Mouse (Mus musculus): ENCODE measurements around the gene Gm42715. TPM values are rescaled to one million over a fixed set of nuclear protein-coding genes. Genes with fewer than 3 reads are reported as not detected.

Gm42715 gene
- polyA plus RNA-seq, 2 experiments = 15.0 to 19.6 TPM

- 91% methylated on average over 3 of the region's 3 CpGs for WGBS
- DNase-seq (ENCODE audit: low spot score) = no peak
Measured at GRCm38 (mm10) chr7:127541671-127542070, 22.3 kb downstream of the Gm42715 start.

GRCm38 (mm10) chr7:127549116-127549835, 29.9 kb downstream of the Gm42715 start:
- peaks cover 89% of the 10 kb centered on the region for H3K36me3 ChIP-seq (ENCODE audit: control insufficient read depth, insufficient read depth, low read length)
- 89% methylated on average over 15 of the region's 15 CpGs for WGBS

More at GRCm38 (mm10) chr7:127541671-127542070, 22.3 kb downstream of the Gm42715 start:
- TF ChIP-seq POLR2A (IDR thresholded peaks at IDR 0.05; ENCODE audit: borderline replicate concordance, extremely low read depth, insufficient read depth, insufficient read length) = no peak
- no peak overlapping the region for H3K4me3 ChIP-seq (replicated peaks; ENCODE audit: low read length)
- H3K4me1 ChIP-seq (ENCODE audit: control insufficient read depth, insufficient read depth, low read length) = no peaks in the 10 kb centered on the region
- no peaks in the 10 kb centered on the region for H3K27me3 ChIP-seq (ENCODE audit: control insufficient read depth, insufficient read depth, low read length)
- H3K36me3 ChIP-seq (ENCODE audit: control insufficient read depth, insufficient read depth, low read length) = peaks cover 94% of the 10 kb centered on the region
- H3K27ac ChIP-seq (replicated peaks; ENCODE audit: low read depth, low read length) = no peak overlapping the region
- H3K9ac ChIP-seq (ENCODE audit: low read depth, low read length, severe bottlenecking) = no peak overlapping the region
- H3K9me3 ChIP-seq (ENCODE audit: control insufficient read depth, low read length) = no peaks in the 10 kb centered on the region
- H3K4me2 ChIP-seq (replicated peaks; ENCODE audit: low read depth, low read length, severe bottlenecking) = no peak overlapping the region
- ATAC-seq (ENCODE audit: low FRiP score, low read depth) = no peak

GRCm38 (mm10) chr7:127551558-127551957, 32.2 kb downstream of the Gm42715 start:
- ATAC-seq (ENCODE audit: low FRiP score, low read depth) (no peak), DNase-seq (ENCODE audit: low spot score) (no peak)
- H3K4me1 ChIP-seq (ENCODE audit: control insufficient read depth, insufficient read depth, low read length) = no peaks in the 10 kb centered on the region
- no peak overlapping the region for H3K4me3 ChIP-seq (replicated peaks; ENCODE audit: low read length)
- H3K9ac ChIP-seq (ENCODE audit: low read depth, low read length, severe bottlenecking) = no peak overlapping the region
- peaks cover 91% of the 10 kb centered on the region for H3K36me3 ChIP-seq (ENCODE audit: control insufficient read depth, insufficient read depth, low read length)
- no peaks in the 10 kb centered on the region for H3K27me3 ChIP-seq (ENCODE audit: control insufficient read depth, insufficient read depth, low read length)
- no peak overlapping the region for H3K27ac ChIP-seq (replicated peaks; ENCODE audit: low read depth, low read length)
- WGBS = 95% methylated on average over 8 of the region's 8 CpGs
- H3K9me3 ChIP-seq (ENCODE audit: control insufficient read depth, low read length) = no peaks in the 10 kb centered on the region
- TF ChIP-seq POLR2A (IDR thresholded peaks at IDR 0.05; ENCODE audit: borderline replicate concordance, extremely low read depth, insufficient read depth, insufficient read length) = no peak
- no peak overlapping the region for H3K4me2 ChIP-seq (replicated peaks; ENCODE audit: low read depth, low read length, severe bottlenecking)

More at GRCm38 (mm10) chr7:127549116-127549835, 29.9 kb downstream of the Gm42715 start:
- no peaks in the 10 kb centered on the region for H3K4me1 ChIP-seq (ENCODE audit: control insufficient read depth, insufficient read depth, low read length)
- no peaks in the 10 kb centered on the region for H3K9me3 ChIP-seq (ENCODE audit: control insufficient read depth, low read length)
- H3K4me3 ChIP-seq (replicated peaks; ENCODE audit: low read length) = no peak overlapping the region
- TF ChIP-seq POLR2A (IDR thresholded peaks at IDR 0.05; ENCODE audit: borderline replicate concordance, extremely low read depth, insufficient read depth, insufficient read length) = no peak
- no peak overlapping the region for H3K27ac ChIP-seq (replicated peaks; ENCODE audit: low read depth, low read length)
- no peak overlapping the region for H3K9ac ChIP-seq (ENCODE audit: low read depth, low read length, severe bottlenecking)
- ATAC-seq (ENCODE audit: low FRiP score, low read depth) (no peak), DNase-seq (ENCODE audit: low spot score) (no peak)
- H3K4me2 ChIP-seq (replicated peaks; ENCODE audit: low read depth, low read length, severe bottlenecking) = no peak overlapping the region
- no peaks in the 10 kb centered on the region for H3K27me3 ChIP-seq (ENCODE audit: control insufficient read depth, insufficient read depth, low read length)

DNA sequence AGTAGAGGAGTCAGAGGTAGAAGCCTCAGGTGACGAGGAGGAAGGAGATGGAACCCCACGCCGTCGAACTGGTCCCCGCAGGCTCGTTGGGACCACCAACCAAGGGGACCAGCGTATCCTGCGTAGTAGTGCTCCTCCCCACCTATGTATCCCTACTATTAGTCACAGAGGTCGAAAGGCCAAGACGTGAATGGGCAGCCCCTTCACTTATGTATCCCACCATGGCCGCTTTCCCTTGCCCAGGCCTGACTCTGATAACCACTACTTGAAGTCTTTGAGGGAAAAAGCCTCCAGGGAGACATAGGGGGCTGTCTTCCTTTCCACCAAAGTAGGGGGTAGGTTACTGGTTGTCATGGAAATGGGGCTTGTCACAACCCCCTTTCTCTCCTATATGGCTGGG, 41.2 kb downstream of the Gm42715 start:
- 95% methylated on average over 11 of the region's 11 CpGs for WGBS
- H3K9ac ChIP-seq (ENCODE audit: low read depth, low read length, severe bottlenecking) = no peak overlapping the region
- DNase-seq (ENCODE audit: low spot score) = no peak
- H3K36me3 ChIP-seq (ENCODE audit: control insufficient read depth, insufficient read depth, low read length) = peaks cover 76% of the 10 kb centered on the region
- H3K9me3 ChIP-seq (ENCODE audit: control insufficient read depth, low read length) = no peaks in the 10 kb centered on the region
- H3K4me2 ChIP-seq (replicated peaks; ENCODE audit: low read depth, low read length, severe bottlenecking) = no peak overlapping the region
- no peak overlapping the region for H3K27ac ChIP-seq (replicated peaks; ENCODE audit: low read depth, low read length)
- H3K4me1 ChIP-seq (ENCODE audit: control insufficient read depth, insufficient read depth, low read length) = no peaks in the 10 kb centered on the region
- no peaks in the 10 kb centered on the region for H3K27me3 ChIP-seq (ENCODE audit: control insufficient read depth, insufficient read depth, low read length)
- no peak overlapping the region for H3K4me3 ChIP-seq (replicated peaks; ENCODE audit: low read length)
- no peak for ATAC-seq (ENCODE audit: low FRiP score, low read depth)
- no peak for TF ChIP-seq POLR2A (IDR thresholded peaks at IDR 0.05; ENCODE audit: borderline replicate concordance, extremely low read depth, insufficient read depth, insufficient read length)

DNA sequence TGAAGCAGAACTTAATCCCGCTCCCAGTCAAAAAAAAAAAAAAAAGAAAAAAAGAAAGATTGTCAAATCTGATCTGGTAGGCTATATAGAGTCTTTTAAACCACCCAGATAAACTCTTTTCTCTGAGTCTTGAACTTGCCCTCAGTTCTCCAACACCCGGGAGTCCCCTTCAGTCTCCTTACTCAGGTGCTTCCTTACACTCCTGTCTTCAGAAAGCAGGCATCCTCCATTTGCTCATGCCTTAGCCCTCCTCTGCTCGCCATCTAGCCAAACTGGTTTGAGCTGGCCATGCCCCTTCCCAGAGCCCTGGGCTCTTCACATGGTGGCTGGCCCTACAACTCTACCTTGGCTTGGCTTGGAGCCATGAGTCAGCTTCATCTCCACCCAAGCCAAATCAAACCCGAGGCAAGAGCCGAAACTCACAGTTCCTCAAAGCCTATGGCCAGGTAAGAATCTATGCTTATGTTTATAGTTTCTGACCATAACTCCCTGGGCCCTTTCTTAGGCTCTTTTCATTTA, 42.0 kb downstream of the Gm42715 start, which contains the start of gene Tmem265:
Tmem265 (plus strand) TSS at position 51 of the 519 bp plus-strand sequence.
- H3K27me3 ChIP-seq (ENCODE audit: control insufficient read depth, insufficient read depth, low read length) = no peaks in the 10 kb centered on the region
- H3K4me3 ChIP-seq (replicated peaks; ENCODE audit: low read length) = no peak within 1 kb of the TSS
- H3K4me1 ChIP-seq (ENCODE audit: control insufficient read depth, insufficient read depth, low read length) = no peaks in the 10 kb centered on the region
- no peak for DNase-seq (ENCODE audit: low spot score)
- 93% methylated on average over 5 of the region's 5 CpGs for WGBS
- H3K9me3 ChIP-seq (ENCODE audit: control insufficient read depth, low read length) = no peaks in the 10 kb centered on the region
- no peak within 1 kb of the TSS for H3K9ac ChIP-seq (ENCODE audit: low read depth, low read length, severe bottlenecking)
- H3K36me3 ChIP-seq (ENCODE audit: control insufficient read depth, insufficient read depth, low read length) = peaks cover 76% of the 10 kb centered on the region
- H3K4me2 ChIP-seq (replicated peaks; ENCODE audit: low read depth, low read length, severe bottlenecking) = no peak within 1 kb of the TSS
- no peak for TF ChIP-seq POLR2A (IDR thresholded peaks at IDR 0.05; ENCODE audit: borderline replicate concordance, extremely low read depth, insufficient read depth, insufficient read length)
- ATAC-seq (ENCODE audit: low FRiP score, low read depth) = no peak
- no peak within 1 kb of the TSS for H3K27ac ChIP-seq (replicated peaks; ENCODE audit: low read depth, low read length)
